Mouse (Mus musculus): ENCODE measurements around the gene Gpr146. TPM values are rescaled to one million over a fixed set of nuclear protein-coding genes. Genes with fewer than 3 reads are reported as not detected.

The Gpr146 gene
- polyA plus RNA-seq (2015; fragmentation: Illumina TruSeq; extraction: RNeasy Lipid Tissue Mini Kit (QIAGEN cat#74804); ENCODE audit: insufficient read depth, low read depth, low replicate concordance) = 4.9 TPM

GRCm38 (mm10) chr5:139377468-139378270 lies at the start of gene Gpr146:
Gene Gpr146, plus strand, starts transcription at chr5:139377697.

DNA sequence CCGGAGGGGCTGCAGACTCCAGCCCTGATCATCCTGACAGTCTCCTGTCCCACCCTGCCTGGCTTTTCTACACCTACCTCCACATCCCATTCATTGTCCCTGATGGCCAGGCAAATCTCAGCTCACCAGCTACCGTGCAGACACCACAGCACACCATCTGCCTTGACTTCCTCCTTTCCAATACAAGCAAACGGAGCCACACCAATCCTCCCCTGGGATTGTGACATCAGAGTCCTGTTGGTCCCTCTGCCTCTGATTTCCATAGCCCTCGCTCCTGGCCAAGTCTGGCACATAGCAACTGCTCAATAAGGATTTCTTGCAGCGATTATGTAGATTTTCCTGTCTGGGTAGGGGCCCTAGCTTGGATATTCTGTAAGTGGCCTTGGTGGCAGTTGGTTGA lies 26.4 kb upstream of the Gpr146 start, which contains the start of gene Cox19:
Cox19 (minus strand) TSS at position 285 of the 400 bp plus-strand sequence.

GRCm38 (mm10) chr5:139352317-139352716 lies 25.2 kb upstream of the Gpr146 start, which contains the start of gene Cyp2w1:
Gene Cyp2w1, plus strand, starts transcription at chr5:139352617.

GRCm38 (mm10) chr5:139404801-139405401 lies 27.4 kb downstream of the Gpr146 start, which contains the start of gene C130050O18Rik:
Gene C130050O18Rik, plus strand, starts transcription at chr5:139405280.

DNA sequence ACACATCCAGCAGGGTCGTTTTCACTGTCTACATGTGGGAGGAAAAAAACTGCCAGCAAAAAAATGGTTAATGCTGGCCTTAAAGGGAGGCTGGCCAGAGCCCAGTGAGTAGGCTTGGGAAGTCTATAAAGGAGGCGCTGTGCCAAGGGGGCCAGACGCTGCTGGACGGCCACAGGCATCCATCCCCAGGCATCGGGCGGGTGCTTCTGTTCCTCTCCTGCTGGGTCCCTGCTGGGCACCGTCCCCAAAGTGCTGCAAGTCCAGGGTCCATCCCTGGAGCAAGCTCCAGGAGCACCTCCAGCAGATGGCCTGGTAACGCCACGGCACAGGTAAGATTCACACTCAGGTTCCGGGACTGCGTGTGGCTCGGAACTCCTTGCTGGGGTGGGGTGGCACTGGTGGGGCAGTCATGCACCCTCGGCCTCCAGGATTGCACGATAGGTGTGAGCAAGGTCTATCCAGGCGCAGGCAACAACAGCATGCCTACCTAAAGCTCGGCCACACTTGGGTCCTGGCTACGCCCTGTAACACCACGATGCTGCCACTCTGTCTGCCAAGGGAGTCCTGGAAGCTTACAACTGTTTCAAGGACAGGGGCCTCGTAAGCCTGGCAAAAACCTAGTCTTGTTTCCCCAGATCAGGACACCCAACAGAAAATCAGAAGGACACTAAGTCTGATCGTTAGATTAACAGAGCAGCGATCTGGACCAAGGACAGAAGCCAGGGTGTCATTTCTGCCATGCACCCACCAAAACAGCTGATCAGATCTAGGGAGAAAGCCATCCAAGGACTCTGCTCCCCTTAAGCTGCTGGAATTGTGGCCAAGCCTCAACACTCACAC lies 45.7 kb downstream of the Gpr146 start, which contains the start of gene Gper1:
Gper1 (plus strand) TSS at position 126 of the 840 bp plus-strand sequence.

Other genes starting within 250 kb of the Gpr146 start
- 4.8 TPM for gene Prkar1b, start 227.7 kb upstream of the Gpr146 start, polyA plus RNA-seq (2015; fragmentation: Illumina TruSeq; extraction: RNeasy Lipid Tissue Mini Kit (QIAGEN cat#74804); ENCODE audit: insufficient read depth, low read depth, low replicate concordance)
- gene Dnaaf5, start 227.5 kb upstream of the Gpr146 start, polyA plus RNA-seq (2015; fragmentation: Illumina TruSeq; extraction: RNeasy Lipid Tissue Mini Kit (QIAGEN cat#74804); ENCODE audit: insufficient read depth, low read depth, low replicate concordance) = 1.8 TPM
- gene Sun1, start 177.1 kb upstream of the Gpr146 start, polyA plus RNA-seq (2015; fragmentation: Illumina TruSeq; extraction: RNeasy Lipid Tissue Mini Kit (QIAGEN cat#74804); ENCODE audit: insufficient read depth, low read depth, low replicate concordance) = 16.5 TPM
- 13.7 TPM for gene Get4, start 125.4 kb upstream of the Gpr146 start, polyA plus RNA-seq (2015; fragmentation: Illumina TruSeq; extraction: RNeasy Lipid Tissue Mini Kit (QIAGEN cat#74804); ENCODE audit: insufficient read depth, low read depth, low replicate concordance)
- 1.5 TPM for gene Adap1, start 52.1 kb upstream of the Gpr146 start, polyA plus RNA-seq (2015; fragmentation: Illumina TruSeq; extraction: RNeasy Lipid Tissue Mini Kit (QIAGEN cat#74804); ENCODE audit: insufficient read depth, low read depth, low replicate concordance)
- 17.0 TPM for gene Cox19, start 26.3 kb upstream of the Gpr146 start, polyA plus RNA-seq (2015; fragmentation: Illumina TruSeq; extraction: RNeasy Lipid Tissue Mini Kit (QIAGEN cat#74804); ENCODE audit: insufficient read depth, low read depth, low replicate concordance)
- not detected for gene Cyp2w1, start 25.1 kb upstream of the Gpr146 start, polyA plus RNA-seq (2015; fragmentation: Illumina TruSeq; extraction: RNeasy Lipid Tissue Mini Kit (QIAGEN cat#74804); ENCODE audit: insufficient read depth, low read depth, low replicate concordance)
- gene C130050O18Rik, start 27.6 kb downstream of the Gpr146 start, polyA plus RNA-seq (2015; fragmentation: Illumina TruSeq; extraction: RNeasy Lipid Tissue Mini Kit (QIAGEN cat#74804); ENCODE audit: insufficient read depth, low read depth, low replicate concordance) = not detected
- 1.6 TPM for gene Gper1, start 45.5 kb downstream of the Gpr146 start, polyA plus RNA-seq (2015; fragmentation: Illumina TruSeq; extraction: RNeasy Lipid Tissue Mini Kit (QIAGEN cat#74804); ENCODE audit: insufficient read depth, low read depth, low replicate concordance)
- gene 3110082I17Rik, start 82.8 kb downstream of the Gpr146 start, polyA plus RNA-seq (2015; fragmentation: Illumina TruSeq; extraction: RNeasy Lipid Tissue Mini Kit (QIAGEN cat#74804); ENCODE audit: insufficient read depth, low read depth, low replicate concordance) = 2.1 TPM
- gene Zfand2a, start 106.9 kb downstream of the Gpr146 start, polyA plus RNA-seq (2015; fragmentation: Illumina TruSeq; extraction: RNeasy Lipid Tissue Mini Kit (QIAGEN cat#74804); ENCODE audit: insufficient read depth, low read depth, low replicate concordance) = 5.1 TPM
- not detected for gene Uncx, start 165.8 kb downstream of the Gpr146 start, polyA plus RNA-seq (2015; fragmentation: Illumina TruSeq; extraction: RNeasy Lipid Tissue Mini Kit (QIAGEN cat#74804); ENCODE audit: insufficient read depth, low read depth, low replicate concordance)